Mouse (Mus musculus) heart, embryonic 13.5 days (tissue): ENCODE measurements around the gene Uba7. TPM values are rescaled to one million over a fixed set of nuclear protein-coding genes. Genes with fewer than 3 reads are reported as not detected.

Experiments
- ATAC-seq: fragments of 200-750 bp; cut with Nextera tagmentation; 2 replicates; pipeline ENCODE4 v1.8.0; 2017; ENCODE audit warnings: moderate TSS enrichment; ENCODE audit not compliant: insufficient number of reproducible peaks, low FRiP score, low TSS enrichment; ENCODE audit errors: extremely low read depth
- H3K27ac ChIP-seq: fragments of 300-500 bp; sonication (generic); replicated peaks from 2 replicates; pipeline ENCODE4 v1.5.1; 2015; ENCODE audit warnings: moderate library complexity, mild to moderate bottlenecking, inconsistent platforms
- H3K27me3 ChIP-seq: fragments of 300-500 bp; sonication (generic); replicated peaks from 2 replicates; pipeline ENCODE4 v1.6.1; 2015; ENCODE audit warnings: mild to moderate bottlenecking, inconsistent platforms
- H3K36me3 ChIP-seq: fragments of 300-500 bp; sonication (generic); 2 replicates; pipeline ENCODE4 v1.6.1; 2015; ENCODE audit warnings: mild to moderate bottlenecking, inconsistent platforms
- H3K4me1 ChIP-seq: fragments of 300-500 bp; sonication (generic); 2 replicates; pipeline ENCODE4 v1.6.1; 2015; ENCODE audit warnings: inconsistent platforms
- H3K4me2 ChIP-seq: fragments of 300-500 bp; sonication (generic); 2 replicates; pipeline ENCODE4 v1.6.1; 2015; ENCODE audit warnings: inconsistent platforms, mild to moderate bottlenecking, moderate library complexity
- H3K4me3 ChIP-seq: fragments of 300-500 bp; sonication (generic); 2 replicates; pipeline ENCODE4 v1.5.1; 2015; ENCODE audit warnings: moderate library complexity, mild to moderate bottlenecking, inconsistent platforms
- H3K9ac ChIP-seq: fragments of 300-500 bp; sonication (generic); 2 replicates; pipeline ENCODE4 v1.6.1; 2015; ENCODE audit warnings: inconsistent platforms, mild to moderate bottlenecking, moderate library complexity
- H3K9me3 ChIP-seq: fragments of 300-500 bp; sonication (generic); 2 replicates; pipeline ENCODE4 v1.6.1; 2016; ENCODE audit warnings: inconsistent platforms
- WGBS: fragments of 180-500 bp; shearing (Covaris S2); methylation state at CpG from one replicate; pipeline ENCODE4 v1.1.7; 2015; ENCODE audit warnings: mixed read lengths; 5-methylcytosine and 5-hydroxymethylcytosine counted together
- polyA plus RNA-seq: library from polyadenylated mRNA; unstranded; fragments of >200 nt; fragmentation: Nextera tagmentation; extraction: Ambion mirVana; gene quantifications from 2 replicates; pipeline ENCODE4 v1.2.1, GENCODE M21; 2015

The Uba7 gene
- polyA plus RNA-seq, 1 experiment from 2014 or later: 35.0 TPM

DNA sequence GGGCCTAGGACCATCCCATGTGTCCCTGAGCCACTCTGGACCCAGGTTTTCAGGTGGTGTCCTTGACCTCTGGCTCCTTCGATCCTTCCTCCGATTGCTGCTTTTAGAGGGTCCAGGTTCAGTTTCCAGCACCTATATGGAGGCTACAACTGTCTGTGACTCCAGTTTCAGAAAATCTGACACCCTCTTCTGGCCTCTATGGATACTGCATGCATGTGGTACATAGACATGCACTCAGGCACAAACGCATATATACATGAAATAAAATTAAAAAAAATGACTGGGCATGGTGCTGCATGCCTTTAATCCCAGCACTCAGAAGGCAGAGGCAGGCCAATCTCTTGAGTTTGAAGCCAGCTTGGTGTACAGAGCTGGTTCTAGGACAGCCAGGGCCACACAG is 52.6 kb downstream of the Uba7 start:
- Histone ChIP-seq H3K9me3 (peaks cover 5% of the 10 kb centered on the region; the same call in 1 of the 2 replicates), H3K27me3 (no peaks in the 10 kb centered on the region), H3K4me3 (no peak overlapping the region), H3K4me2 (no peak overlapping the region), H3K27ac (no peak overlapping the region), H3K9ac (no peak overlapping the region), H3K36me3 (peaks cover 70% of the 10 kb centered on the region), H3K4me1 (no peaks in the 10 kb centered on the region)
- WGBS: 96% methylated on average over 3 of the region's 3 CpGs
- no peak for ATAC-seq

DNA sequence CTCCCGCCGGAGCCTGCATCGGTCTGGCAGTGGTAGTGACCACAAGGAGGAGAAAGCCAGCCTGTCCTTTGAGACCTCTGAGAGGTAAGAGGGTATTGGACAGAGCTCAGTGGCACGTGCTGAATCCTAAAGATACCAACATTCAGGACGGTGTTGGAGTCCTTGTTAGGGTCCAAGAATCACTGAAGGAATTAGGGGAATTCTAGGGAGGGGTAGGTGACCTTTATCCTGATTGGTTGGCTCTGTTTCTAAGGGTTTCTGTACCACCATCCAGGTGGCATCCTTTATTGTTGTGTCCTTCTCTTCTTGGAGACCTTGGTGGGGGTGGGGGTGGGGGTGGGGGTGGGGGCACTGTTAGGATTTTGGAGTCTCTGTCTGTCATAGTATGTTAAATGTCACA is 56.8 kb downstream of the Uba7 start:
- H3K27me3 ChIP-seq: no peaks in the 10 kb centered on the region
- 86% methylated on average over 5 of the region's 5 CpGs for WGBS
- ATAC-seq: no peak
- no peak overlapping the region for H3K4me3 ChIP-seq
- H3K4me1 ChIP-seq: no peaks in the 10 kb centered on the region
- H3K9me3 ChIP-seq: peaks cover 4% of the 10 kb centered on the region; the same call in 1 of the 2 replicates
- H3K9ac ChIP-seq: no peak overlapping the region
- no peak overlapping the region for H3K4me2 ChIP-seq
- peaks cover 63% of the 10 kb centered on the region for H3K36me3 ChIP-seq
- H3K27ac ChIP-seq: no peak overlapping the region

Other genes starting within 250 kb of the Uba7 start
- 121 and 125 TPM in 2 replicates for gene Rbm5, start 204.5 kb upstream of the Uba7 start, polyA plus RNA-seq
- 46.5 and 48.4 TPM in 2 replicates for gene Rbm6, start 102.3 kb upstream of the Uba7 start, polyA plus RNA-seq
- gene Mon1a, start 87.4 kb upstream of the Uba7 start, polyA plus RNA-seq: 8.1 and 9.1 TPM in 2 replicates
- 2.7 and 4.1 TPM in 2 replicates for gene Mst1r, start 68.6 kb upstream of the Uba7 start, polyA plus RNA-seq
- gene Actl11, start 47.0 kb upstream of the Uba7 start, polyA plus RNA-seq: not detected in 2 replicates
- 0.63 and 1.0 TPM in 2 replicates for gene Camkv, start 39.8 kb upstream of the Uba7 start, polyA plus RNA-seq
- 11.9 and 12.4 TPM in 2 replicates for gene Traip, start 25.4 kb upstream of the Uba7 start, polyA plus RNA-seq
- 3.8 and 4.6 TPM in 2 replicates for gene Gm20661, start 7.6 kb downstream of the Uba7 start, polyA plus RNA-seq
- gene Inka1, start 10.4 kb downstream of the Uba7 start, polyA plus RNA-seq: 50.6 and 52.7 TPM in 2 replicates
- 7.6 and 7.7 TPM in 2 replicates for gene Cdhr4, start 17.0 kb downstream of the Uba7 start, polyA plus RNA-seq
- gene Gm20662, start 20.8 kb downstream of the Uba7 start, polyA plus RNA-seq: 0.71 TPM in 1 of 2 replicates, not detected in the other
- gene Ip6k1, start 27.0 kb downstream of the Uba7 start, polyA plus RNA-seq: 37.0 and 40.7 TPM in 2 replicates
- gene Gmppb, start 73.7 kb downstream of the Uba7 start, polyA plus RNA-seq: 21.4 and 23.3 TPM in 2 replicates
- 1.9 and 2.3 TPM in 2 replicates for gene Amigo3, start 77.7 kb downstream of the Uba7 start, polyA plus RNA-seq
- 0.20 and 0.59 TPM in 2 replicates for gene Mst1, start 104.9 kb downstream of the Uba7 start, polyA plus RNA-seq
- 29.4 and 30.9 TPM in 2 replicates for gene Rnf123, start 107.8 kb downstream of the Uba7 start, polyA plus RNA-seq
- 51.3 and 62.5 TPM in 2 replicates for gene Apeh, start 119.1 kb downstream of the Uba7 start, polyA plus RNA-seq
- gene Bsn, start 214.9 kb downstream of the Uba7 start, polyA plus RNA-seq: 0.32 and 0.36 TPM in 2 replicates